Mouse (Mus musculus) left cerebral cortex, adult 18-20 months (tissue): ENCODE results near the gene Olfml2b. TPM values are rescaled to one million over a fixed set of nuclear protein-coding genes. Genes with fewer than 3 reads are reported as not detected.

Experiments used
- DNase-seq, 2 experiments: peaks; one replicate each; pipeline ENCODE4 v3.0.0; 2021 to 2022; ENCODE audit warnings: low spot score in 2 of 2, mixed read lengths in 1 of 2
- total RNA-seq, 2 experiments: library from RNA; stranded (reverse); gene quantifications; 2 replicates each; pipeline ENCODE4 v1.2.3; 2021

Gene Olfml2b
- total RNA-seq, 2 experiments from 2014 or later = 2.2 to 3.1 TPM

- no peak for DNase-seq
These were observed 1.7 kb downstream of the Olfml2b start for GRCm38 (mm10) chr1:170645896-170646605.

- DNase-seq = no peak
These were observed 2.4 kb downstream of the Olfml2b start for GRCm38 (mm10) chr1:170646606-170647287.

GRCm38 (mm10) chr1:170647381-170647780, 3.0 kb downstream of the Olfml2b start:
- DNase-seq = no peak

GRCm38 (mm10) chr1:170647971-170648514, 3.7 kb downstream of the Olfml2b start:
- DNase-seq = no peak

- no peak for DNase-seq
These were observed 6.9 kb downstream of the Olfml2b start for GRCm38 (mm10) chr1:170651046-170651723.

- DNase-seq = no peak
These were observed 7.8 kb downstream of the Olfml2b start for GRCm38 (mm10) chr1:170651989-170652740.

- DNase-seq = peak; percentile 31 to 40
These were observed 11.1 kb downstream of the Olfml2b start for GRCm38 (mm10) chr1:170655280-170655917.

GRCm38 (mm10) chr1:170656518-170657227, 12.3 kb downstream of the Olfml2b start:
- DNase-seq = no peak

- DNase-seq = no peak
These were observed 12.8 kb downstream of the Olfml2b start for GRCm38 (mm10) chr1:170657228-170657521.

- no peak for DNase-seq
These were observed 13.4 kb downstream of the Olfml2b start for GRCm38 (mm10) chr1:170657643-170658314.

- DNase-seq = no peak
These were observed 14.9 kb downstream of the Olfml2b start for GRCm38 (mm10) chr1:170659260-170659659.

- DNase-seq = no peak
These were observed 20.4 kb downstream of the Olfml2b start for GRCm38 (mm10) chr1:170664620-170665185.

- no peak for DNase-seq
These were observed 20.9 kb downstream of the Olfml2b start for GRCm38 (mm10) chr1:170665200-170665599.

- DNase-seq = no peak
These were observed 29.9 kb downstream of the Olfml2b start for GRCm38 (mm10) chr1:170674184-170674775.

GRCm38 (mm10) chr1:170677681-170678080, 33.3 kb downstream of the Olfml2b start:
- no peak for DNase-seq

GRCm38 (mm10) chr1:170678861-170679260, 34.5 kb downstream of the Olfml2b start:
- DNase-seq = no peak

- DNase-seq = no peak
These were observed 35.3 kb downstream of the Olfml2b start for GRCm38 (mm10) chr1:170679624-170680023.

- no peak for DNase-seq
These were observed 39.5 kb downstream of the Olfml2b start for GRCm38 (mm10) chr1:170683863-170684262.

- DNase-seq = no peak
These were observed 45.4 kb downstream of the Olfml2b start for GRCm38 (mm10) chr1:170689773-170690172.
